Mouse (Mus musculus): ENCODE results near the gene Dgat2.

DNA sequence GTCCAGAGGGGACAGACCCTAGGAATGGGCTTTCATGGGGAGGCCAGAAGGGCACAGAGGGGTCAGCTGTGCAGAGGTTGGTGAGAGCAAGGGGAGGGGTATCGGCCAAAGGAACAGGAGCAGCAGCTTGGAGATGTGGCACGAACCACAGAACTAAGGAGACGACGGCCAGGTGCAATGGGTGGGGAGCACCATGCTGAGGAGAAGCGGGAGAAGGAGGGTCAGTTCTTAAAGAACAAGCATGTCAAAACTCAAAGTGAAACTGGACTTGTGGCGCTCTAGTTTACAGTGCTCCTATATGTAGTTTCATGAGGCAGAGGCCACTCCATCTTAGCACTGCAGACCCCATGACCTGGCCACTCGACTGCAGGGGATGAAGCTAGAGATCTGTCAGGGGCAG is 35.0 kb downstream of the Dgat2 start:
- TF ChIP-seq POLR2A (IDR thresholded peaks at IDR 0.05; ENCODE audit: extremely low read depth, insufficient read depth, low read length) (no peak), CTCF (IDR thresholded peaks at IDR 0.05; ENCODE audit: extremely low read depth, insufficient read depth, low read length) (no peak)
